Mouse (Mus musculus): ENCODE measurements at regions not wholly inside any gene's neighbourhood (a gene's known extent, or its start where the extent isn't known, plus 50 kb on each side); places are given as distances from the start of the nearest gene placed in this dataset.

- DNase-seq (ENCODE audit: low read depth) = no peak
Measured at GRCm38 (mm10) chr6:14358280-14358679, 396.8 kb downstream of the Ppp1r3a start.
